Mouse (Mus musculus) gastrocnemius, adult 18-20 months (tissue): Measurements from ENCODE around the gene Ptpn23. TPM values are rescaled to one million over a fixed set of nuclear protein-coding genes. Genes with fewer than 3 reads are reported as not detected.
A peak's percentile ranks its signal among the peaks of the same experiment; 100 is the strongest.
"Not testable (repeated sequence)": the region's sequence is repeated elsewhere in the genome, so short reads cannot be mapped to it uniquely, and the experiment has no call there.

ENCODE experiments used
- DNase-seq: peaks from one replicate; pipeline ENCODE4 v3.0.0; 2021; ENCODE audit warnings: low spot score
- long read RNA-seq, 2 experiments: library from polyadenylated mRNA; stranded (forward); transcript quantifications; one replicate each; pipeline ENCODE4 v2.0.0; 2021
- total RNA-seq, 2 experiments: library from RNA; stranded (reverse); gene quantifications; 2 replicates each; pipeline ENCODE4 v1.2.3; 2021

Gene Ptpn23
- 10 to 100 TPM in 1 of 2 experiments, 1 to 10 TPM in 1; 9.3 to 10.9 TPM for total RNA-seq
- long read RNA-seq, experiment 1, full-length matches to known transcripts: 2 of 3 reads
- long read RNA-seq, experiment 1, partial matches to known transcripts: 1 of 3 reads
- long read RNA-seq, experiment 1, other reads (novel, unspliced or antisense): 0 of 3 reads
- long read RNA-seq, experiment 2, full-length matches to known transcripts: 1 of 6 reads
- long read RNA-seq, experiment 2, partial matches to known transcripts: 3 of 6 reads
- long read RNA-seq, experiment 2, other reads (novel, unspliced or antisense): 2 of 6 reads

GRCm38 (mm10) chr9:110408099-110408773 lies at the start of gene Ptpn23:
TSS of gene Ptpn23 (minus strand) at chr9:110408213.
- peak; percentile 93 for DNase-seq

- DNase-seq: no peak
These were observed 44.5 kb upstream of the Ptpn23 start for GRCm38 (mm10) chr9:110452523-110452922.

- DNase-seq: peak; percentile 83
These were observed 41.0 kb upstream of the Ptpn23 start for GRCm38 (mm10) chr9:110448857-110449617.

- DNase-seq: no peak
These were observed 40.3 kb upstream of the Ptpn23 start for GRCm38 (mm10) chr9:110448356-110448755.

- DNase-seq: no peak
These were observed 32.5 kb upstream of the Ptpn23 start for GRCm38 (mm10) chr9:110440559-110440958.

GRCm38 (mm10) chr9:110440049-110440448 lies 32.0 kb upstream of the Ptpn23 start:
- no peak for DNase-seq

- no peak for DNase-seq
These were observed 28.0 kb upstream of the Ptpn23 start for GRCm38 (mm10) chr9:110436041-110436440.

- DNase-seq: no peak
These were observed 25.0 kb upstream of the Ptpn23 start for GRCm38 (mm10) chr9:110433045-110433444.

- no peak for DNase-seq
These were observed 23.2 kb upstream of the Ptpn23 start for GRCm38 (mm10) chr9:110431241-110431640.

- no peak for DNase-seq
These were observed 11.6 kb upstream of the Ptpn23 start, which contains the start of gene Ngp for GRCm38 (mm10) chr9:110419511-110420112. TSS of gene Ngp (plus strand) at chr9:110419747.

- no peak for DNase-seq
These were observed 5.8 kb upstream of the Ptpn23 start for GRCm38 (mm10) chr9:110413785-110414184.

- DNase-seq: no peak
These were observed 4.9 kb upstream of the Ptpn23 start for GRCm38 (mm10) chr9:110412926-110413325.

- DNase-seq: peak; percentile 84
These were observed 3.2 kb upstream of the Ptpn23 start for GRCm38 (mm10) chr9:110410908-110411887.

- DNase-seq: no peak
These were observed 508 bp downstream of the Ptpn23 start for GRCm38 (mm10) chr9:110407311-110408098.

- not testable (repeated sequence) for DNase-seq
These were observed 4.8 kb downstream of the Ptpn23 start for GRCm38 (mm10) chr9:110403240-110403639.

- no peak for DNase-seq
These were observed 5.3 kb downstream of the Ptpn23 start for GRCm38 (mm10) chr9:110402731-110403130.

GRCm38 (mm10) chr9:110400650-110401049 lies 7.4 kb downstream of the Ptpn23 start:
- no peak for DNase-seq

- no peak for DNase-seq
These were observed 14.7 kb downstream of the Ptpn23 start for GRCm38 (mm10) chr9:110393295-110393694.

GRCm38 (mm10) chr9:110390843-110391242 lies 17.2 kb downstream of the Ptpn23 start:
- DNase-seq: no peak

- DNase-seq: no peak
These were observed 20.0 kb downstream of the Ptpn23 start for GRCm38 (mm10) chr9:110388011-110388410.
